ENCODE assay signal across 25 mouse cellular contexts in the genomic region with DNA sequence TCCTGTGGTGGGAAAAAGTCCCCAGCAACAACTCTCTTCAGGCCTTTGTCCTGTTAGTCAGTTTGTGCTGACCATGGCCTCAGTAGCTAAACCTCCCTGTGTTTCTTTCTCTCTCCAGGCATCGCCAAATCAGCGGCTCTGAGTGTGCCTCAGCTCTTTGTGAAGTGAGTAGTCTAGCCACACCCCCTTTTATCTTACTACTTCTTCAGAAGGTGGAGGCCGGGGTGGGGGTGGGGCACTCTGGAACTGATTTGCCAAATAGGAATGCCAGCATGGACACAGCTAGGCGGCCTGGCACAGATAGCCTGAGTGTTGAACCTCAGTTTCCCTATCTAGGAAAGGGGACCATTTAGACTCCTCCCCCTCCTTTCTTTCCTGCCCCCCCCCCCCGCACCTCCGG.
DNase-seq lines count a peak whose midpoint lies in the region; ATAC-seq and TF ChIP-seq lines count a peak whose summit lies in the region.
"Had no signal": no experiment of that assay in that cellular context is flagged by ENCODE, and none has a peak within 500 bp of the region (broad histone marks: within the 10 kb centered on the region; RNA-seq: fewer than 3 reads in every experiment).

No protein-coding gene starts in this region.

- no peak overlapping the region for H3K9ac ChIP-seq in forebrain, embryonic 12.5 days
- no peak overlapping the region for H3K9ac ChIP-seq in forebrain, postnatal 0 days
- no peak overlapping the region for H3K9ac ChIP-seq in lung, embryonic 14.5 days
- no peak overlapping the region for H3K9ac ChIP-seq in stomach, embryonic 16.5 days (ENCODE audit: low read length)
- H3K9ac ChIP-seq: forebrain, embryonic 13.5 days; heart, embryonic 12.5 days; heart, embryonic 15.5 days; hindbrain, embryonic 12.5 days; hindbrain, embryonic 15.5 days had no signal

- H3K9me3 ChIP-seq in forebrain, embryonic 12.5 days = no peaks in the 10 kb centered on the region
- H3K9me3 ChIP-seq in forebrain, postnatal 0 days (ENCODE audit: low read length) = no peaks in the 10 kb centered on the region
- H3K9me3 ChIP-seq in lung, embryonic 14.5 days (ENCODE audit: low read depth, low read length) = no peaks in the 10 kb centered on the region
- no peaks in the 10 kb centered on the region for H3K9me3 ChIP-seq in stomach, embryonic 16.5 days (replicated peaks; ENCODE audit: control insufficient read depth, low read length)
- H3K9me3 ChIP-seq: forebrain, embryonic 13.5 days; heart, embryonic 15.5 days; hindbrain, embryonic 12.5 days; hindbrain, embryonic 15.5 days had no signal

- TF ChIP-seq CTCF in forebrain, postnatal 0 days (IDR thresholded peaks at IDR 0.05; ENCODE audit: low read depth) = no peak
- TF ChIP-seq CTCF in lung, embryonic 14.5 days (IDR thresholded peaks at IDR 0.05; ENCODE audit: low read depth) = no peak

- peaks cover 9% of the 10 kb centered on the region for H3K4me1 ChIP-seq in forebrain, embryonic 12.5 days
- no peaks in the 10 kb centered on the region for H3K4me1 ChIP-seq in forebrain, postnatal 0 days (ENCODE audit: insufficient read depth)
- H3K4me1 ChIP-seq in lung, embryonic 14.5 days (ENCODE audit: insufficient read depth) = no peaks in the 10 kb centered on the region
- H3K4me1 ChIP-seq in stomach, embryonic 16.5 days (ENCODE audit: control insufficient read depth, insufficient read depth, low read length) = no peaks in the 10 kb centered on the region
- H3K4me1 ChIP-seq: heart, embryonic 12.5 days; heart, embryonic 15.5 days; hindbrain, embryonic 12.5 days; hindbrain, embryonic 15.5 days had no signal

- H3K4me2 ChIP-seq in forebrain, embryonic 12.5 days = no peak overlapping the region
- H3K4me2 ChIP-seq in forebrain, postnatal 0 days (ENCODE audit: low read depth) = no peak overlapping the region
- no peak overlapping the region for H3K4me2 ChIP-seq in lung, embryonic 14.5 days
- H3K4me2 ChIP-seq in stomach, embryonic 16.5 days (ENCODE audit: low read depth, low read length) = no peak overlapping the region
- H3K4me2 ChIP-seq: forebrain, embryonic 13.5 days; heart, embryonic 12.5 days; heart, embryonic 15.5 days; hindbrain, embryonic 12.5 days; hindbrain, embryonic 15.5 days had no signal

- ATAC-seq in forebrain, embryonic 12.5 days (ENCODE audit: low FRiP score) = peak; percentile 20; the same call in 1 of the 2 replicates
- ATAC-seq in forebrain, postnatal 0 days = no peak
- no peak for ATAC-seq in lung, embryonic 14.5 days (ENCODE audit: insufficient read depth)
- peak; percentile 62 for ATAC-seq in stomach, embryonic 16.5 days (ENCODE audit: insufficient read depth, low FRiP score)
- ATAC-seq: activated CD4-positive, CD25-positive, alpha-beta regulatory T cell, adult 4 months; forebrain, embryonic 13.5 days; intestine, postnatal 0 days had no signal

- DNase-seq in embryo, embryonic 11 days = peak; percentile 21
- no peak for DNase-seq in embryo, embryonic 10 days (ENCODE audit: low spot score)
- no peak for DNase-seq in forebrain, postnatal 0 days
- DNase-seq in lung, embryonic 14.5 days = peak; percentile 13
- no peak for DNase-seq in lung, postnatal 36 days
- no peak for DNase-seq in gastrocnemius, adult 8-10 months (ENCODE audit: low spot score in 2 of 2)
- DNase-seq: adrenal gland, adult 8-10 months; adrenal gland, postnatal 25 days; cerebellum, adult 18-20 months; cerebellum, adult 9-10 months; cerebellum, postnatal 14 days; gastrocnemius, adult 2 months; gastrocnemius, postnatal 36 days; heart, postnatal 10 days; heart, postnatal 36 days; kidney, adult 2 months had no signal

- H3K4me3 ChIP-seq in forebrain, embryonic 12.5 days (replicated peaks) = no peak overlapping the region
- no peak overlapping the region for H3K4me3 ChIP-seq in forebrain, postnatal 0 days (ENCODE audit: low read depth, low read length)
- no peak overlapping the region for H3K4me3 ChIP-seq in lung, embryonic 14.5 days (ENCODE audit: low read depth, low read length)
- no peak overlapping the region for H3K4me3 ChIP-seq in stomach, embryonic 16.5 days (replicated peaks; ENCODE audit: low read length)
- H3K4me3 ChIP-seq: forebrain, embryonic 13.5 days; gastrocnemius, adult 2 months; heart, embryonic 12.5 days; heart, embryonic 15.5 days; hindbrain, embryonic 12.5 days; hindbrain, embryonic 15.5 days had no signal

- 33% methylated on average over 6 of the region's 6 CpGs for WGBS in forebrain, embryonic 12.5 days
- 23% methylated on average over 5 of the region's 6 CpGs for WGBS in forebrain, postnatal 0 days
- WGBS in lung, embryonic 14.5 days = 42% methylated on average over 6 of the region's 6 CpGs
- WGBS in stomach, embryonic 16.5 days = 39% methylated on average over 6 of the region's 6 CpGs

- H3K36me3 ChIP-seq in forebrain, embryonic 12.5 days (replicated peaks) = no peaks in the 10 kb centered on the region
- no peaks in the 10 kb centered on the region for H3K36me3 ChIP-seq in forebrain, postnatal 0 days (ENCODE audit: insufficient read depth)
- no peaks in the 10 kb centered on the region for H3K36me3 ChIP-seq in lung, embryonic 14.5 days (ENCODE audit: insufficient read depth)
- no peaks in the 10 kb centered on the region for H3K36me3 ChIP-seq in stomach, embryonic 16.5 days (ENCODE audit: control insufficient read depth, insufficient read depth, low read length)
- H3K36me3 ChIP-seq: heart, embryonic 12.5 days; heart, embryonic 15.5 days; hindbrain, embryonic 12.5 days; hindbrain, embryonic 15.5 days had no signal

- H3K27me3 ChIP-seq in forebrain, embryonic 12.5 days = no peaks in the 10 kb centered on the region
- H3K27me3 ChIP-seq in forebrain, postnatal 0 days (ENCODE audit: insufficient read depth, low read length) = no peaks in the 10 kb centered on the region
- H3K27me3 ChIP-seq in lung, embryonic 14.5 days (ENCODE audit: insufficient read depth, low read length) = no peaks in the 10 kb centered on the region
- no peaks in the 10 kb centered on the region for H3K27me3 ChIP-seq in stomach, embryonic 16.5 days (ENCODE audit: control insufficient read depth, insufficient read depth, low read length)
- H3K27me3 ChIP-seq: forebrain, embryonic 13.5 days; heart, embryonic 15.5 days; hindbrain, embryonic 12.5 days; hindbrain, embryonic 15.5 days had no signal

- H3K27ac ChIP-seq in forebrain, embryonic 12.5 days = no peak overlapping the region
- no peak overlapping the region for H3K27ac ChIP-seq in forebrain, postnatal 0 days (ENCODE audit: low read depth, low read length)
- no peak overlapping the region for H3K27ac ChIP-seq in lung, embryonic 14.5 days (ENCODE audit: low read depth)
- no peak overlapping the region for H3K27ac ChIP-seq in stomach, embryonic 16.5 days (ENCODE audit: low read length)
- H3K27ac ChIP-seq: forebrain, embryonic 13.5 days; gastrocnemius, adult 2 months; heart, embryonic 15.5 days; hindbrain, embryonic 12.5 days; hindbrain, embryonic 15.5 days had no signal

Comparison
In these comparisons a context has a peak if more than half of its experiments do, and no peak if none do; other contexts are left out.
1. DNase-seq: peak in embryo, embryonic 11 days (single experiment) and lung, embryonic 14.5 days (single experiment); none in embryo, embryonic 10 days (single experiment), forebrain, postnatal 0 days (single experiment), lung, postnatal 36 days (single experiment) and gastrocnemius, adult 8-10 months (0 of 2).
2. ATAC-seq: peak in forebrain, embryonic 12.5 days (single experiment) and stomach, embryonic 16.5 days (single experiment); none in forebrain, postnatal 0 days (single experiment) and lung, embryonic 14.5 days (single experiment).